In the genomic region with DNA sequence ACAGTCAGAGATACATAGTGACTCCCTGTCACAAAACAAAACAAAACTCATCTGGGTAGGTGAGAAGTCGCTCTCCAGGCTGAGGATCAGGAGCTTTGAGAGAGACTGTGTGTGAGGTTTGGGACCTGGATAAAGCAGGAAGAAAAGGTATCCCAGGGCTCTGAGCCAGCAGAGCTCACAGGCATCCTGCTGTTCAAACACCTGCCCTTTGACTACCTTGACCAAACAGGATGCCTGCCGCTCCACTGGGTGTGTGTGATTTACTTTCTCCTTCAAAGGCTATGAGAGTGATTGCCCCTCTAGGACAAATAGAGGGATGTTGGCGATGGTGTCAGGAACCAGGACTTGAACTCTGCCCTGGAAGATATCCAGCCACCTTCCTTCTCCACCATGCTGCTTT, we compare ENCODE assay signal across 20 mouse cellular contexts.
DNase-seq lines count a peak whose midpoint lies in the region; ATAC-seq and TF ChIP-seq lines count a peak whose summit lies in the region.
"Had no signal": no experiment of that assay in that cellular context is flagged by ENCODE, and none has a peak within 500 bp of the region (broad histone marks: within the 10 kb centered on the region; RNA-seq: fewer than 3 reads in every experiment).

No protein-coding gene starts in this region.

- WGBS in liver, adult 2 months: 41% methylated on average over 3 of the region's 3 CpGs
- 51% methylated on average over 3 of the region's 3 CpGs for WGBS in liver, postnatal 0 days (ENCODE audit: insufficient replicate concordance)
- 23% methylated on average over 3 of the region's 3 CpGs for WGBS in large intestine, adult 2 months
- 83% methylated on average over 3 of the region's 3 CpGs for WGBS in midbrain, embryonic 16.5 days

- no peak for TF ChIP-seq POLR2A in liver, adult 2 months (IDR thresholded peaks at IDR 0.05; ENCODE audit: extremely low read depth, insufficient read depth, low read length)
- no peak for TF ChIP-seq POLR2A in bone marrow macrophage, adult 2 months (IDR thresholded peaks at IDR 0.05; ENCODE audit: borderline replicate concordance, low read depth, low read length)

- H3K4me3 ChIP-seq in liver, adult 2 months (ENCODE audit: insufficient read depth, low read depth, low read length): no peak overlapping the region
- no peak overlapping the region for H3K4me3 ChIP-seq in liver, postnatal 0 days (ENCODE audit: low read depth, low read length)
- H3K4me3 ChIP-seq in bone marrow macrophage, adult 2 months (ENCODE audit: insufficient read depth, low read length): no peak overlapping the region
- H3K4me3 ChIP-seq in midbrain, embryonic 16.5 days (ENCODE audit: low read depth, low read length): no peak overlapping the region
- H3K4me3 ChIP-seq: hindbrain, embryonic 15.5 days; limb, embryonic 13.5 days; liver, embryonic 15.5 days; midbrain, embryonic 10.5 days; neural tube, embryonic 13.5 days had no signal

- H3K27ac ChIP-seq in liver, adult 2 months (replicated peaks; ENCODE audit: insufficient read depth, low read depth, low read length): no peak overlapping the region
- H3K27ac ChIP-seq in liver, postnatal 0 days (ENCODE audit: low read depth): no peak overlapping the region
- H3K27ac ChIP-seq in bone marrow macrophage, adult 2 months (ENCODE audit: insufficient read depth, low read depth, low read length): peak overlapping the region; percentile 89
- H3K27ac ChIP-seq in midbrain, embryonic 16.5 days (ENCODE audit: low read length): no peak overlapping the region
- H3K27ac ChIP-seq: hindbrain, embryonic 15.5 days; kidney, postnatal 0 days; limb, embryonic 13.5 days; liver, embryonic 15.5 days; midbrain, embryonic 10.5 days; neural tube, embryonic 13.5 days had no signal

- DNase-seq in liver, adult 2 months (ENCODE audit: extremely low read depth, low read depth, low spot score): peak; percentile 11
- DNase-seq in liver, postnatal 0 days: no peak
- DNase-seq in cerebellum, adult 8-10 months: peak; percentile 67
- DNase-seq in large intestine, adult 2 months (ENCODE audit: low read depth, low spot score): peak; percentile 42
- no peak for DNase-seq in c-Kit-positive CD71-positive TER-119-positive erythroid progenitor cells, embryonic 14.5 days (ENCODE audit: low spot score)
- DNase-seq in testis, postnatal 10 days (ENCODE audit: low spot score): no peak
- DNase-seq: adrenal gland, postnatal 14 days; gastrocnemius, postnatal 10 days; right cerebral cortex, postnatal 25 days; thymus, adult 2 months had no signal

- peaks cover 21% of the 10 kb centered on the region for H3K4me1 ChIP-seq in liver, adult 2 months (ENCODE audit: control insufficient read depth, insufficient read depth, low read length)
- peaks cover 23% of the 10 kb centered on the region for H3K4me1 ChIP-seq in liver, postnatal 0 days (ENCODE audit: insufficient read depth)
- peaks cover 55% of the 10 kb centered on the region for H3K4me1 ChIP-seq in bone marrow macrophage, adult 2 months (ENCODE audit: control insufficient read depth, insufficient read depth, low read length)
- no peaks in the 10 kb centered on the region for H3K4me1 ChIP-seq in midbrain, embryonic 16.5 days (ENCODE audit: control insufficient read depth, insufficient read depth, low read length)
- H3K4me1 ChIP-seq: hindbrain, embryonic 15.5 days; limb, embryonic 13.5 days; midbrain, embryonic 10.5 days; neural tube, embryonic 13.5 days had no signal

- TF ChIP-seq EP300 in liver, postnatal 0 days (IDR thresholded peaks at IDR 0.05; ENCODE audit: low read depth): no peak

- H3K27me3 ChIP-seq in liver, adult 2 months (ENCODE audit: control insufficient read depth, insufficient read depth, low read length): no peaks in the 10 kb centered on the region
- no peaks in the 10 kb centered on the region for H3K27me3 ChIP-seq in liver, postnatal 0 days (ENCODE audit: insufficient read depth, low read length)
- H3K27me3 ChIP-seq in midbrain, embryonic 16.5 days (ENCODE audit: control insufficient read depth, insufficient read depth, low read depth, low read length): no peaks in the 10 kb centered on the region
- H3K27me3 ChIP-seq: hindbrain, embryonic 15.5 days; limb, embryonic 13.5 days; neural tube, embryonic 13.5 days had no signal

- H3K9ac ChIP-seq in liver, adult 2 months (ENCODE audit: low read depth, low read length): no peak overlapping the region
- no peak overlapping the region for H3K9ac ChIP-seq in liver, postnatal 0 days (replicated peaks)
- H3K9ac ChIP-seq in midbrain, embryonic 16.5 days (ENCODE audit: low read depth, low read length): no peak overlapping the region
- H3K9ac ChIP-seq: hindbrain, embryonic 15.5 days; limb, embryonic 13.5 days; liver, embryonic 15.5 days; neural tube, embryonic 13.5 days had no signal

- ATAC-seq in liver, postnatal 0 days: no peak
- ATAC-seq in midbrain, embryonic 16.5 days: no peak
- ATAC-seq: intestine, postnatal 0 days had no signal

- no peaks in the 10 kb centered on the region for H3K36me3 ChIP-seq in liver, adult 2 months (ENCODE audit: control insufficient read depth, insufficient read depth, low read length)
- H3K36me3 ChIP-seq in liver, postnatal 0 days (replicated peaks; ENCODE audit: insufficient read depth, low read length): no peaks in the 10 kb centered on the region
- no peaks in the 10 kb centered on the region for H3K36me3 ChIP-seq in midbrain, embryonic 16.5 days (ENCODE audit: control insufficient read depth, insufficient read depth, low read length)
- H3K36me3 ChIP-seq: hindbrain, embryonic 15.5 days; limb, embryonic 13.5 days; liver, embryonic 15.5 days; midbrain, embryonic 10.5 days; neural tube, embryonic 13.5 days had no signal

- H3K79me2 ChIP-seq in liver, adult 2 months (ENCODE audit: control insufficient read depth, insufficient read depth, low read length): no peaks in the 10 kb centered on the region

- no peak for TF ChIP-seq CTCF in liver, adult 2 months (IDR thresholded peaks at IDR 0.05; ENCODE audit: low read depth, low read length)
- TF ChIP-seq CTCF in liver, postnatal 0 days (IDR thresholded peaks at IDR 0.05; ENCODE audit: low read depth): no peak
- TF ChIP-seq CTCF in bone marrow macrophage, adult 2 months (IDR thresholded peaks at IDR 0.05; ENCODE audit: low read depth, low read length): no peak

- H3K4me2 ChIP-seq in liver, postnatal 0 days (ENCODE audit: low read depth, low read length): no peak overlapping the region
- H3K4me2 ChIP-seq in midbrain, embryonic 16.5 days (ENCODE audit: low read length): no peak overlapping the region
- H3K4me2 ChIP-seq: heart, embryonic 11.5 days; hindbrain, embryonic 15.5 days; limb, embryonic 13.5 days; liver, embryonic 15.5 days; neural tube, embryonic 13.5 days had no signal

- H3K9me3 ChIP-seq in liver, postnatal 0 days (ENCODE audit: low read length): no peaks in the 10 kb centered on the region
- H3K9me3 ChIP-seq in midbrain, embryonic 16.5 days (replicated peaks; ENCODE audit: control insufficient read depth, low read length, poor library complexity, severe bottlenecking): no peaks in the 10 kb centered on the region
- H3K9me3 ChIP-seq: hindbrain, embryonic 15.5 days; limb, embryonic 13.5 days; liver, embryonic 15.5 days; midbrain, embryonic 10.5 days; neural tube, embryonic 13.5 days had no signal

Comparison
In these comparisons a context has a peak if more than half of its experiments do, and no peak if none do; other contexts are left out.
1. DNase-seq: peak in liver, adult 2 months (single experiment), cerebellum, adult 8-10 months (single experiment) and large intestine, adult 2 months (single experiment); none in liver, postnatal 0 days (single experiment), c-Kit-positive CD71-positive TER-119-positive erythroid progenitor cells, embryonic 14.5 days (single experiment) and testis, postnatal 10 days (single experiment).